Mouse (Mus musculus) midbrain, embryonic 15.5 days (tissue): Measurements from ENCODE around the gene Fgd2. TPM values are rescaled to one million over a fixed set of nuclear protein-coding genes. Genes with fewer than 3 reads are reported as not detected.

Source experiments
- ATAC-seq: fragments of 200-750 bp; cut with Nextera tagmentation; replicated peaks from 2 replicates; pipeline ENCODE4 v1.8.0; 2017; ENCODE audit warnings: moderate TSS enrichment
- H3K27ac ChIP-seq: fragments of 300-500 bp; sonication (generic); 2 replicates; pipeline ENCODE4 v1.5.1; 2015; ENCODE audit warnings: mild to moderate bottlenecking, inconsistent platforms
- H3K27me3 ChIP-seq: fragments of 300-500 bp; sonication (generic); replicated peaks from 2 replicates; pipeline ENCODE4 v1.6.1; 2015; ENCODE audit warnings: inconsistent platforms
- H3K36me3 ChIP-seq: fragments of 300-500 bp; sonication (generic); replicated peaks from 2 replicates; pipeline ENCODE4 v1.6.1; 2015; ENCODE audit warnings: inconsistent platforms
- H3K4me1 ChIP-seq: fragments of 300-500 bp; sonication (generic); 2 replicates; pipeline ENCODE4 v1.6.1; 2015; ENCODE audit warnings: inconsistent platforms
- H3K4me2 ChIP-seq: fragments of 300-500 bp; sonication (generic); 2 replicates; pipeline ENCODE4 v1.6.1; 2015; ENCODE audit warnings: inconsistent platforms, mild to moderate bottlenecking, moderate library complexity
- H3K4me3 ChIP-seq: fragments of 300-500 bp; sonication (generic); 2 replicates; pipeline ENCODE4 v1.5.1; 2015; ENCODE audit warnings: mild to moderate bottlenecking, inconsistent platforms
- H3K9ac ChIP-seq: fragments of 300-500 bp; sonication (generic); 2 replicates; pipeline ENCODE4 v1.6.1; 2015; ENCODE audit warnings: mild to moderate bottlenecking, inconsistent platforms
- H3K9me3 ChIP-seq: fragments of 300-500 bp; sonication (generic); 2 replicates; pipeline ENCODE4 v1.6.1; 2016; ENCODE audit warnings: inconsistent platforms
- WGBS: fragments of 180-500 bp; shearing (Covaris S2); methylation state at CpG from one replicate; pipeline ENCODE4 v1.1.7; 2015; ENCODE audit warnings: mixed read lengths; 5-methylcytosine and 5-hydroxymethylcytosine counted together
- polyA plus RNA-seq: library from polyadenylated mRNA; unstranded; fragments of >200 nt; fragmentation: Nextera tagmentation; extraction: Ambion mirVana; gene quantifications from 2 replicates; pipeline ENCODE4 v1.2.1, GENCODE M21; 2015

Gene Fgd2
- polyA plus RNA-seq, 1 experiment from 2014 or later = 7.5 TPM

- Histone ChIP-seq H3K4me2 (peak overlapping the region; percentile 58), H3K27ac (peak overlapping the region; percentile 96), H3K27me3 (no peaks in the 10 kb centered on the region), H3K4me3 (peak overlapping the region; percentile 33), H3K36me3 (no peaks in the 10 kb centered on the region), H3K9ac (peak overlapping the region; percentile 51), H3K9me3 (no peaks in the 10 kb centered on the region), H3K4me1 (peaks cover 33% of the 10 kb centered on the region)
- WGBS = 7% methylated on average over 17 of the region's 17 CpGs
- peak; percentile 55 for ATAC-seq
These were observed 4.8 kb upstream of the Fgd2 start for GRCm38 (mm10) chr17:29355841-29356478.

- H3K36me3 ChIP-seq = no peaks in the 10 kb centered on the region
- ATAC-seq = peak; percentile 97
- peak overlapping the region; percentile 51 for H3K9ac ChIP-seq
- no peaks in the 10 kb centered on the region for H3K9me3 ChIP-seq
- under 1% methylated on average over 11 of the region's 11 CpGs for WGBS
- peaks cover 33% of the 10 kb centered on the region for H3K4me1 ChIP-seq
- peak overlapping the region; percentile 33 for H3K4me3 ChIP-seq
- H3K27me3 ChIP-seq = no peaks in the 10 kb centered on the region
- peak overlapping the region; percentile 96 for H3K27ac ChIP-seq
- H3K4me2 ChIP-seq = peak overlapping the region; percentile 58
These were observed 4.2 kb upstream of the Fgd2 start for GRCm38 (mm10) chr17:29356479-29356856.

- ATAC-seq = peak; percentile 77
- 2% methylated on average over 9 of the region's 9 CpGs for WGBS
These were observed 3.8 kb upstream of the Fgd2 start for GRCm38 (mm10) chr17:29356882-29357281.

GRCm38 (mm10) chr17:29358928-29359327, 1.8 kb upstream of the Fgd2 start:
- H3K27me3 ChIP-seq = no peaks in the 10 kb centered on the region
- 50% methylated on average over 3 of the region's 3 CpGs for WGBS
- H3K9me3 ChIP-seq = no peaks in the 10 kb centered on the region
- H3K36me3 ChIP-seq = no peaks in the 10 kb centered on the region
- H3K27ac ChIP-seq = no peak overlapping the region
- H3K4me3 ChIP-seq = no peak overlapping the region
- H3K4me1 ChIP-seq = peaks cover 33% of the 10 kb centered on the region
- no peak overlapping the region for H3K4me2 ChIP-seq
- no peak overlapping the region for H3K9ac ChIP-seq
- no peak for ATAC-seq

More at GRCm38 (mm10) chr17:29356882-29357281, 3.8 kb upstream of the Fgd2 start:
- Histone ChIP-seq H3K4me3 (peak overlapping the region; percentile 33), H3K27ac (peak overlapping the region; percentile 96), H3K27me3 (no peaks in the 10 kb centered on the region), H3K4me1 (peaks cover 33% of the 10 kb centered on the region), H3K9ac (peak overlapping the region; percentile 51), H3K36me3 (no peaks in the 10 kb centered on the region), H3K4me2 (peak overlapping the region; percentile 58), H3K9me3 (no peaks in the 10 kb centered on the region)

GRCm38 (mm10) chr17:29361982-29362691, 1.4 kb downstream of the Fgd2 start:
- no peak overlapping the region for H3K4me2 ChIP-seq
- no peaks in the 10 kb centered on the region for H3K36me3 ChIP-seq
- no peak overlapping the region for H3K27ac ChIP-seq
- no peak overlapping the region for H3K4me3 ChIP-seq
- no peak overlapping the region for H3K9ac ChIP-seq
- H3K27me3 ChIP-seq = no peaks in the 10 kb centered on the region
- ATAC-seq = no peak
- WGBS = 59% methylated on average over 8 of the region's 8 CpGs
- peaks cover 11% of the 10 kb centered on the region for H3K4me1 ChIP-seq
- no peaks in the 10 kb centered on the region for H3K9me3 ChIP-seq

GRCm38 (mm10) chr17:29363109-29363508, 2.4 kb downstream of the Fgd2 start:
- Histone ChIP-seq H3K9ac (no peak overlapping the region), H3K27ac (no peak overlapping the region), H3K4me1 (peaks cover 5% of the 10 kb centered on the region; the same call in 1 of the 2 replicates), H3K4me3 (no peak overlapping the region), H3K9me3 (no peaks in the 10 kb centered on the region), H3K4me2 (no peak overlapping the region), H3K36me3 (no peaks in the 10 kb centered on the region), H3K27me3 (no peaks in the 10 kb centered on the region)
- 79% methylated on average over 8 of the region's 8 CpGs for WGBS
- no peak for ATAC-seq

GRCm38 (mm10) chr17:29365105-29365621, 4.4 kb downstream of the Fgd2 start:
- Histone ChIP-seq H3K4me1 (peaks cover 7% of the 10 kb centered on the region; the same call in 1 of the 2 replicates), H3K9ac (no peak overlapping the region), H3K4me2 (no peak overlapping the region), H3K36me3 (no peaks in the 10 kb centered on the region), H3K9me3 (no peaks in the 10 kb centered on the region), H3K27ac (no peak overlapping the region), H3K4me3 (no peak overlapping the region), H3K27me3 (no peaks in the 10 kb centered on the region)
- ATAC-seq = no peak
- WGBS = 89% methylated on average over 13 of the region's 13 CpGs

- Histone ChIP-seq H3K36me3 (no peaks in the 10 kb centered on the region), H3K4me3 (no peak overlapping the region), H3K9me3 (no peaks in the 10 kb centered on the region), H3K9ac (no peak overlapping the region), H3K4me2 (no peak overlapping the region), H3K27ac (no peak overlapping the region), H3K27me3 (no peaks in the 10 kb centered on the region), H3K4me1 (peaks cover 7% of the 10 kb centered on the region; the same call in 1 of the 2 replicates)
- WGBS = 19% methylated on average over 7 of the region's 7 CpGs
- no peak for ATAC-seq
These were observed 8.0 kb downstream of the Fgd2 start for GRCm38 (mm10) chr17:29368726-29369125.

- no peaks in the 10 kb centered on the region for H3K9me3 ChIP-seq
- H3K9ac ChIP-seq = no peak overlapping the region
- no peaks in the 10 kb centered on the region for H3K36me3 ChIP-seq
- H3K4me3 ChIP-seq = no peak overlapping the region
- H3K27ac ChIP-seq = 0 out of 2 replicates have a peak overlapping the region, but pooled peaks have one; percentile 12
- H3K4me2 ChIP-seq = no peak overlapping the region
- H3K4me1 ChIP-seq = peaks cover 7% of the 10 kb centered on the region; the same call in 1 of the 2 replicates
- 8% methylated on average over 5 of the region's 5 CpGs for whole genome bisulfite sequencing
- no peaks in the 10 kb centered on the region for H3K27me3 ChIP-seq
- ATAC-seq = peak; percentile 48
These were observed 10.4 kb downstream of the Fgd2 start for GRCm38 (mm10) chr17:29370984-29371723.

- Histone ChIP-seq H3K36me3 (no peaks in the 10 kb centered on the region), H3K4me1 (no peaks in the 10 kb centered on the region), H3K4me3 (no peak overlapping the region), H3K27ac (no peak overlapping the region), H3K9ac (no peak overlapping the region), H3K4me2 (no peak overlapping the region), H3K27me3 (no peaks in the 10 kb centered on the region), H3K9me3 (no peaks in the 10 kb centered on the region)
- no peak for ATAC-seq
- 88% methylated on average over 10 of the region's 10 CpGs for whole genome bisulfite sequencing
These were observed 15.2 kb downstream of the Fgd2 start for GRCm38 (mm10) chr17:29375871-29376270.

GRCm38 (mm10) chr17:29378056-29378455, 17.3 kb downstream of the Fgd2 start:
- ATAC-seq = no peak
- no peaks in the 10 kb centered on the region for H3K9me3 ChIP-seq
- no peak overlapping the region for H3K4me2 ChIP-seq
- no peak overlapping the region for H3K4me3 ChIP-seq
- no peak overlapping the region for H3K9ac ChIP-seq
- WGBS = 63% methylated on average over 8 of the region's 8 CpGs
- H3K4me1 ChIP-seq = no peaks in the 10 kb centered on the region
- H3K36me3 ChIP-seq = no peaks in the 10 kb centered on the region
- no peak overlapping the region for H3K27ac ChIP-seq
- H3K27me3 ChIP-seq = no peaks in the 10 kb centered on the region

- no peak overlapping the region for H3K9ac ChIP-seq
- no peaks in the 10 kb centered on the region for H3K27me3 ChIP-seq
- no peaks in the 10 kb centered on the region for H3K36me3 ChIP-seq
- ATAC-seq = no peak
- H3K9me3 ChIP-seq = no peaks in the 10 kb centered on the region
- WGBS = 83% methylated on average over 4 of the region's 4 CpGs
- H3K4me2 ChIP-seq = no peak overlapping the region
- H3K27ac ChIP-seq = no peak overlapping the region
- no peaks in the 10 kb centered on the region for H3K4me1 ChIP-seq
- no peak overlapping the region for H3K4me3 ChIP-seq
These were observed 19.5 kb downstream of the Fgd2 start for GRCm38 (mm10) chr17:29380241-29380640.
